Mouse (Mus musculus) hindlimb bud, embryonic 11.5 days (tissue): ENCODE results near the gene Mcm5.
A peak's percentile ranks its signal among the peaks of the same experiment; 100 is the strongest.

Experiments
- DNase-seq: peaks from one replicate; pipeline ENCODE4 v3.0.0-alpha.2; 2012; ENCODE audit warnings: low read depth, low spot score; ENCODE audit errors: extremely low spot score

Mcm5 gene

DNA sequence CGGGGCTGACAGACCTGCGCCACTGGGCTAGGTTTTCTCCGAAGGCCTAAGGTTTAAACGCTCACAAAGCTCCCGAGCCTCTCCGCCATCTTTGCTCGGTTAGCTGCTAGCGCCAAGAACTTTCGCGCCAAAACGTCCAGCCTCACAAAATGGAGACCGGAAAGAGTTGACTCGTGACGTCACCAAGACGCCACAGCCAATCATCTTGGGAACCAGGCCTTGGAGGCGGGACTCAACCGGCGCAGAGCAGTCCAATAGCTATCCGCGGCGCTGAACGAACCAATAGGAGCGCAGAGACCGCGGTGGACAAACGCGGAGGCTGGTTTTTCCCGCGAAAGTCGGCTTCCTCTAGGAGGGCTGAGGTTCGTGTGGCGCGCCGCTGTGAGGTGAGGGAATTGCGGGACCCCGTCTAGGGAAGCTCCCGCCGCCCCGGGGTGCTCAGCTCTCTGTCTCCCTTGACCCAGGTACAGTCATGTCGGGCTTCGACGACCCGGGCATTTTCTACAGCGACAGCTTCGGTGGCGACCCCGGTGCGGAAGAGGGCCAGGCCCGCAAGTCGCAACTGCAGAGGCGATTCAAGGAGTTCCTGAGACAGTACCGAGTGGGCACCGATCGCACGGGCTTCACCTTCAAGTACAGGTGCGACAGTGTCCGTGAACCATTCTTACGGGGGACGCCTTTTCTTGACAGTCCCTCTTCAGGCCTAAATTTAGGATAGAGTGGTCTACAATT is at the start of gene Mcm5:
Gene Mcm5 (plus strand): TSS at position 334 of the 732 bp plus-strand sequence.
- peak; percentile 100 for DNase-seq

DNA sequence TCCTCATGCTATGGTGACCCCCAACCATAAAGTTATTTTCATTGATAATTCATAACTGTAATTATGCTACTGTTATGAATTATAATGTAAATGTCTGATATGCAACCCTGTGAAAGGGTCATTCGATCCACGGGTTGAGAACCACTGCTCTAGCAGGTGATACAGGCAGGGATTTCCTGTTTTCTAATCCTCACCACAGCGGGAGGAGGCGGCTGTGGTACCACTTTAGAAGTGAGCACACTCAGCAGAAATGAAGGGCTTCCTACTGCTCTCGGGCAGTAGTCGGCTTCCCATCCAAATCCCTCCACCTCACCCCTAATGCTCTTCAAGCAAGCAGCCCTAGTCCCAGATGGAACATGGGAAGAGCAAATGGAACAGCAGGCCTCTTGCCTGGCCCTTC is 49.3 kb upstream of the Mcm5 start:
- no peak for DNase-seq

DNA sequence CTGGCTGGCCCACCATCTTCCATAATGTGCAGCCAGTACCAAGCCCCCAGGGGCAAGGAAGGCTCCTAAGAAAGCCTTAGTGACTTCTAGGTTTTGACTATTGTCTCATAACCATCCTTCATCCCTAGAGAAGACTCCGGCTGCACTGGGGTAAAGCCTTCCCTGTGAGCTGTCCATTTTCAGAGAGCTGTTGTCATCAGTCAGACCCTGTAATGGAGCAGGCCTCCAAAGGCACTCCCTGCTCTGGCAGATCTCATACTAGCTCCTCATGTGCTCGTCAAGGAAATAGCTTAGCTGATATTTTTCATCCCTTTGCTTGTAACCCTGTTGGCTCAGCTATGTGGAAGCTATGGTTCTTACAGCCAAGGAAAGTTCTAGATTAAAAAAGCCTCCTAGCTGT is 48.6 kb upstream of the Mcm5 start:
- no peak for DNase-seq

DNA sequence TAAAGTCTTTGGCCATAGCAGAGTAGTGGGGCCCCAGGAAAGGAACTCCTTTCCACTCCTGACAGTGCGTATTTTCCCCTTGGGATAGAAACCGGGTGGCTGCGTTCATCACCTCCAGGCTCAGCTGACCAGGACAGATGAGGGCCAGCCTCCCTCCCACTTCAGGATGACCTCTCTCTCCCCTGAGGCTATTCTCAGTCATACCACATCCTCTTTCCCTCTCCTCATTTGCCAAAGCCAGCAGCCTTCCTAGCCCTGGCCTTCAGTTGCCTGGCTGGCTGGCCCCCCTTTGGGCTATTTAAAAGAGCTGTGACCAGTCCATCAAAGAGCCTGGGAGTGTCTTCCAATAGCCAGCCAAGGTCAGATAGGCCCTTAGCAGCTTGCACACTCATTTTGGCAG is 46.1 kb upstream of the Mcm5 start:
- DNase-seq = no peak

DNA sequence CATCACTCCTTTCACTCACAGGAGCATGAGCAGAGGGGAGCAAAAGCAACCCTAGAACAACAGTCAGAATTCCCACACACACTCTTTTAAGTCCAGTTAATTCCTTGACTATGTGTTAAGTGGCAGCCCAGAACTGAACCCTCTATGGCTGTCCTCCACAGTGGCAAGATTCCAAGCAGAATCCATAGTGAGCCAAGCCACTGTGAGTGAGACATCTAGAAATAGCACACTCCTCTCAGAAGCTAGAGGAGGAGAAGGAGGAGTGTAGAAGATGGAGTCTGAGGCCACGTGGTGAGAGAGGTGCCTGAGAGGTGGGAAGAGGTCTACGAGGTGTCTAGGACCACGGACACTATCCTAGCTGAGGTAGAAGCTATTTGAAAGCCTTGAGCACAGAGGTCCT is 44.6 kb upstream of the Mcm5 start:
- DNase-seq = no peak

DNA sequence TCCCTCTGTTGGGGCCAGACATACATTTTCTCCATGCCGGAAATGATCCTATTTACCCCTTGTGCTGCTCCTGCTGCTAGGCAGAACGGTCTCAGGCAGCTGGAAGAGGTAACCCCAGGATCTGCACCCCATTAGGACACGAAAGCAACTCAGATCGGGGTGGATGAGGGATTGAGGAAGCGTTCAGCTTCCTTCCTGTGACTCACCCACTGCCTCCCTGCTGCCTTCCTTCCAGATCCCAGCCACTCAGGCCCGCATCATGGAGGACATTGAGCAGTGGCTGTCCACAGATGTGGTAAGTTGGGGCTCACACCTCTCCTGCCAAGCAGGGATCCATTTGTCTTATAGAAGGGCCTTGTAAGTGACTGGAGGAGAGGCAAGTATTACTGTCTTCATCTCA is 42.1 kb upstream of the Mcm5 start:
- DNase-seq = no peak

DNA sequence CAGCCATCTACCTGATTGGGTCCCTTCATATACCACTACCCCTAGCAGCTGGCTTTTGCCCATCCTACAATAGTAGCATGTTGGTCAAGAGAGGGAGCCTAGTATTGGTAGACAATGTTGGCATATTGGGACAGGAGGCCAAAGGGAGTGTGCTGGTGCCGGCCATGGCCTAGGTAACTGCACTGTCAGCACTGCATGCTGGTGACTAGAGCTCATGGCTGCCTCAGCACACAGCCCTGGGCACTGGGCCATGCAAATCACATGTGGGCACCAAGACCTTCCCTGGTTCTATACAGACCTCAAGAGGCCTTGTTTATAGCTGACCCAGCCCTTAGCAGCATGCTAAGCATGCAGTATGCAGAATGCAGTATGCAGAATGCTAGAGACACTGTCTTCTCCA is 39.1 kb upstream of the Mcm5 start:
- no peak for DNase-seq

DNA sequence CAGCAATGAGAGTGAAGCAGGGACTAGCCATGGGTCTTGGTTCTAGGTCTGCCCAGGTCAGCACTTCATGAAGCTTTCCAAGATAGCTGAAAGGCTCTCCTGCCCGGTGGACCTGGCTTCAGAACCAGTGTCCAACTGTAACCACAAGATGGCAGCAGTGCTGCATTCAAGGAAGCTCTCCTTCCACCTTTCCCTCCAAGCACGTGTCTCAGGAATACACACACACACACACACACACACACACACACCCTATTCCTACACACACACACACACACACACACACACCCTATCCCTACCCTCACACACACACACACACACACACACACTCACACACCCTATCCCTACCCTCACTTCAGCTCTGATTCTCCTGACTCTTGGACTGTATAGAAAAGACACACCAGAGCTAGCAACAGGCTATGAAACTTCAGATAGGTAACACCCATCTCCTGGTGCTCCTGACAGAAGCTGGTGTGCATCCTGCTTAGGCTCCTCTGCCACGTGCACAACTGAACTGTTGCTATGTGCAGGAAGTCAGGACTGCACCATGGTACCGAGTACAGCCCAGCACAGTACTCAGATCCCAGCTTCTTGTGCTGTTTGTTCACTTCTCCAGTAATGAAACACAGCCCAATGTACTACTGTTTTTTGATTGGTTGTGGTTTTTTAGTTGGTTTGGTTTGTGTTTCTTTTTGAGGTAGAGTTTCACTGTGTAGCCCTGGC is 37.6 kb upstream of the Mcm5 start:
- DNase-seq = peak; percentile 84

DNA sequence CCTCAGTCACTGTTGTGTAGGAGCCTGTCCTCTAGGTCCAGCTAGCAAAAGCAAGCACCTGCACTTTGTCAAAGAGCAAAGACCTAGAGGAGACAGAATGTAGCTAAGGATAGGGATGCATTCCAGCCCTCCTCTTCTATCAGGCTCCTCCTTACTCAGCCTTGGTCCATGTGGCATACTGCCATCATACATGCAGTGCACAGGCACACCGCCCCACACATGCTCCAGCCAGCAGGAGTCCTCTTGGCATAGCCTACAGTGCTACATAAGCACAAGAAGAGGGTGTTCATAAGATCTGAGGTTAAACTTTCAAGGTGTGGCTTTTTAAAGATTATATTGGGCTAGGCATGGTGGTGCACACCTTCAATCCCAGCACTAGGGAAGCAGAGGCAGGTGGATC is 34.5 kb upstream of the Mcm5 start:
- DNase-seq = no peak

DNA sequence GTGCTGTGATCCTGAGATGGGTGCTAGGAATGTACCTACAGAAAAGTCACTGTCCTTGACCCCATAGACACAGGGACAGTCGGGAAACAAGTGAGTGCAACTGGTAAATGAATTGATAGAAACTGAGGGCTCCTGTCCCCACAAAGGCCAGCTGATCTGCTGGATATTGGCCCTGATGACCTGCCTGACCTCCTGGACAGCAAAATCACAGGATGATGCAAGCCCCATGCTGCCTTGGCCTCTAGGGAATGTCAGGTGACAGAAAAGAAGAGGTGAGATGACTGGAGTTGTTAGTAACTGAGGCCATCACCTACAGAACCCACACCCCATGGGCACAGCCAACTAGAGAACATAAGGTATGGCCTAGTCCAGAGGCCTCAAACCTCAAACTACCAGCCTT is 31.2 kb upstream of the Mcm5 start:
- DNase-seq = no peak

DNA sequence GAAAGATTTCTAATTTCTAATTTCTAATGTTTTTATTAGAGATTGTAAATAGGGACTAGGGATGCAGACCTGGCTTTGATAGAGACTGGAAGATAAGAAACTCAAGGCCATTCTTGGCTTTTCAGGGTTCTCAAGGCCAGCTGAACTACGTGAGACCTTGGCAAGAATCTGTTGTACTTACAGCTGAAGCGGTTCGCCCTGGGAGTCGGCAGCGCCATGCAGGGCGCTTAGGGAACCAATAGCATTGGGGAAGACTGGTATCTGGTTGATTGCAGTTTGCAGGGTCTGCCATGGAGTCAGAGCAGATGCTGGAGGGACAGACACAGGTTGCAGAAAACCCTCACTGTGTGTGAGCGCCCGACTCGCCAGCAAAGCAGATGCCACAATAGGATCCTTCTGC is 30.5 kb upstream of the Mcm5 start:
- no peak for DNase-seq

DNA sequence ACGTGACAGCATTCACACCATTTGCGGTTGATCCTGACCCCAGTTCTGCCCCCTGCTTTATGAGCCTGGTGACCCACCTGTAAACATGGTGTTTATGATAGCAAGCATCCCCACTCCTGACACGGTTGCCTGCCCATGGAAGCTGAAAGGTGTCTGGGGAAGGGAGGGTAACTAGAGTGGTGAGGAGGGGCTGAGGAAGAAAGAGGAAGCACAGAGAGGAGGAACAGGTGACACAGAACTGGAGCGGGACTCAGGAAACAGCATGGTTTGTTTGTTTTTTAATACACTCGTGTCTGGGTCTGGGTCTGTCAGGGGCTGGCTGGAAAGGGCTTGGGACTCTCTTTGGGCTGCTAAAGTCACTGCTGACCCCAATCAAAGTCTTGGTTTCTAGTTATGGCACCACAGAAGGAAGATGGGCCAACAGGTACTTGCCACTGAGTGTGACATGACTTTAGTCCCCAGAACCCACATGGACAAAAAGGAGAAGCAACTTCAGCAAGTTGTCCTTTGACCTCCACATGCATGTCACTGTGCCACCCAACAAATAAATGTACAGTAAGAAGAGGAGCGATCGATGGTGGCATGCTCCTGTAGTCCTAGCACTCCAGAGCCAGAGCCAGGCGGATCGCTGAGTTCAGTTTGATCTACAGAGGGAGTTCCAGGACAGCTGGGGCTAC is 27.9 kb upstream of the Mcm5 start:
- DNase-seq = no peak

DNA sequence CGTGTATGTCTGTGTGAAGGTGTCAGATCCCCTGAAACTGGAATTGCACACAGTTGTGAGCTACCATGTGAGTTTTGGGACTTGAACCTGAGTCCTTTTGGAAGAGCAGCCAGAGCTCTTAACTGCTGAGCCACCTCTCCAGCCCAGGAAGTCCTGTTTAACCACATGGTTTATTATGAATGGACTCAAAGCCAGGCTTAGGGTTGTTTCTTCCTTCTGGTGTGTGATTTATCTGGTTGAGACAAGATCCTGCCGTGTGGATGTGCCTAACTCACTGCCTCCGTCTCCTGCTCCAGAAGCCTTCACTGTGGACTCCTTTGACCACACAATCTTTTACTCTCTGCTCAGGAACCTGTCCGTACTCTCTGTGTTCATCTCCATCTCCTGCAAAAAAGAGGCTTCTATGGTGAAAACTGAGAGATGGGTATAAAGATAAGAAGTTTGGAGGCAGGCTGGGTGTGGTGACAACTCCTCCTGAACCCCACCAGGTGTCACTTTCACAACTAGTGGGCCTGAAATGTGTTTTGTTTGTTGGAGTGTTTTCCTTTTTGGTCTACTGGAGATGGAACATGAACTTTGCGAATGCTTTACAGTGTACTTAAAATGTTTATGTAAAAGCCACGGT is 27.1 kb upstream of the Mcm5 start:
- DNase-seq = no peak

DNA sequence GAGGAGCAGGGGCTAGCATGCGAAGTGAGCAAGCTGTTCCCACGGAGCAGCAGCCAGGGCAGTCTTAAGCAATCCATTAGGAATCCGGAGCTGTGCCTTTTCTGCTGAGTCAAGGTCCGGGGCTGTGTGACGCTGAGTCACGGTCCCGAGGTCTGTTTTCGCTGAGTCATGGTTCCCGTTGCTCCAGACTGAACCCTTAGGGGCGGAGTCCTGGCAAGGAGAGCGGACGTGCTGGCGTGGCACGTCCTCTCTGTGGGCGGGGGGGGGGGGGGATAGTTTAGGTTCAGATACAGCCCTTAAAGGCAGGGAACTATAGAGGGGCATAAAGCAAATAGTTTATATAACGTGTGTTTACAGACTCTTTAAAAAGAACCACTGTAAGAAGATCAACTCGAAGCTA is 25.5 kb upstream of the Mcm5 start:
- peak; percentile 94 for DNase-seq

DNA sequence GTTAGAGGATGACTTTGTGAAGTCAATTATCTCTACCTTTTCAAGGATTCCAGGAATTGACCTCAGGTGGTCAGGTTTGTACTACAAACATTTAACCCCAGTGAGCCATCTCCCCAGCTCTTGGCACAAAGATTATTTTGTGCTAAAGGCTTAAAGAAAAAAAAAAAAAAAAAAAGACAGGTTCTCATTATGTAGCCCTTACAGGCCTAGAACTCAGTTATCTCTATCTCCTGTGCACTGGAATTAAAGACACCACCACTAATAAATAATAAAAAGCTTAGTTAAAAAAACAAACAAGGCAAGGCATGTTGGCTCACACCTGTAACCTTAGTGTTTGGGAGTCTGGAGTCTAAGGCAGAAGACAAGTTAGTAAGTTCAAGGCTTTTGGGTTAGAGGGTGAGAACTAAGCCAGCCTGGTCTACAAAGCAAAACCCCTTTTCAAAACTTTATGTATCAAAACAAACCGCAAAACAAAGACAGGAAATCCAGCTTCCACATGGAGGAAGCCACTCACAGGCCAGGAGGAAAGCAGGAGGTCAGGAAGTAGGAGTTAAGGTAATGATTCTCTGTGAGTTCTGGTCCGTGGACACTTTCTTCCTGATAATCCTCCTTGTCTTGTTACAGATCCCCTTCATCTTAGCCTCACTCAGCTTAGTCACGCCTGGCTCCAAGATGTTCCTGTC is 24.8 kb upstream of the Mcm5 start:
- DNase-seq = no peak

DNA sequence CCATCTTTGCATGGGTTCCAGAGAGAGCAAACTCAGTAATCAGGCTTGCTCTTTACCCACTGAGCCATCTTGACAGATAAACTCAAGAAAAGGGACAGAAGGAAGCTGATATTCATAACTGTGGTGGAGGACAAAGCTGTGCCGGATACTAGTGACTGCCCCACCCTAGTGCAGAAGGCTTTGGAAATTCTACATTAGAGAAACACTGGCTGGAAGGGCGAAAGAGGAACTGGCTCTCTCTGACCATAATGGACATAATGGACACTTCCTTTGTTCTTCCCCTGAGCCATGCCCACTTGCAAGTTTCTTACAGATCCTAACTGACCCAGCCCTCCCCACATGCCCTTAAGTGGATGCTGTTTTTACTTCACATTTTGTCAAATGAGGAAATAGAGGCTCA is 23.4 kb upstream of the Mcm5 start:
- no peak for DNase-seq

DNA sequence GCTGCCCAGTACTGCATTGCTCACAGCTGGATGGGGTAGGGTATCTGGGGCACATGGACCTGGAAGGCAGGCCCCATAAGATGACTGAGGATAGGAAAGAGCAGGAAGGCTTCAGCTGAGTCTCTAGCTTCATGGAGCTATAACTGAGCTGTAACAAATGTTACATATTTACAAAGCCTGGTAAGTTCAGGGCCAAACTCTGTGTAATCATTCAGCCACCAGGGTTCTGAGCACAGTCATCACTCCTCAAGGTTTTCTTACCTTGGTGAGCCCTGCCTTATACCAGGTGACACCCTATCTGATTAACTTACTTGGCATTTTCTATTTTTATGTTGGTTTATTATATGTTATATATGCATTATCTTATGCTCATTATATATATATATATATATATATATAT is 22.2 kb upstream of the Mcm5 start:
- no peak for DNase-seq

DNA sequence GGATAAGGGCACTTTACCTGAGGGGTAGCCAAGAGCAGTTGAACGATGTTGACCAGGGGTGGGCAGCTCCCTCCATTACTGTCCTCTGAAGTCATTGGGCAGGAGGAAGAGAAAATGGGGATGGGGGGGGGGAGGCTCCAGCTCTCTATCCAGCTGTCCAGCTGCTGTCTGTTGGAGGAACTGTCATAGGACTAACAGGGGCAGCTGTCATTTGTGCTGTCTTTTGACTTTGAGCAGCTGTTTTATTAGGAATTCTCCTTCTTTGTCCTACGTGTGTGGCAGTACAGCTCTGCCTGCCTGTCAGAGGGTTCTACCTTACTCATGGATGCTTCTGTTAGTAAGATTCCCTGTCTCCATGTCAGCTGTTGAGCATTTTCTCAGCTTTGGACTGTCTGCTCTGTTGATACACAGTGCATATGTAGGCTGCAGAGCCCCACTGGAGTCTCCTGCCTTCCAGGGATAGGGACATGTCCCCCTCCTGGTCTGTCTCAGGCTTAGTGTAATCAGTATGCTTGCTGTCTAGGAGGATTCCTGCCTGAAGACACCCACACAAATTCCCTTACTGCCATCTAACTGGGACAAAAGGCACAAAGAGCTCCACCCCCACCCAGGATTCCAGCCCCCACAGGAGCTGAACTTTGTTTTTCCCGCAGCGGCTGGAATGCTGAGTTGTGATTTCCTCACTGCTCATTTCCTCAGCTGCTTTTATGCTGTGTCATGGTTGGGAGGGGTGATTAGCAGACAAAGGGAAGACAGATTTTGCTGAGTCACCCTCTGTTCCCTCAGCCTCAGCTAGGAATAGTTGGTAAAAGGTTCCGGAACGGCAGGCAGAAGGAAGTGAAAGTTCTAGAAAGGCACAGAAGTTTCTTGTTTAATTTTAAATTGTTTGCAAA is 20.1 kb upstream of the Mcm5 start:
- no peak for DNase-seq

DNA sequence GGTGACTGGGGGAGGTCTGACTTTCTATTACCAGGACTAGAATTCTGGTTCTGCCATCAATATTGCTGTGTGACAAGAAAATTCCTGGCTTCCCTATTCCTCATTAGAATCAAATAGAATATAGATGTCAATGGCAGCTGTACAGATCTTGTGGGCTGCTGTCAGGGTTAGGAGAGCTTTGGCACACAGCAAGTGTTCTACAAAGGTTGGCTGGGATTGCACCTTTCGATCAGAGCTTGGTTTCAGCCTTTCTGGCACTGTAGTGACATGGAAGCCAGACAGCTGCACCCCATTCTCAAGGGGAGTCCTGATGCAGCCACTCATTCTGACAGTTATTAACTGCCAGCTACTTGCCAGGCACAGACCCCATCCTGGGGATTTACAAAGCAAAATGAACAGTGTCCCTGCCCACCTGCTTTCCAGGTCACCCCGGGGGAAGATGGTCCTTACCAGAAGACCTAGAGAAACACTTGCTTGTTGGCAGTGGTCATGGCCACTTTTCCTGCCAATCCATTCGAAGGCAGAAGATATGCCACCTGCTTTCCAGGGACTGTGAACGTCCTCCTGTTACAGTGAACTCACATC is 18.5 kb upstream of the Mcm5 start:
- DNase-seq = no peak
